Comparison of ENCODE assay signal across 20 mouse cellular contexts in the genomic region with DNA sequence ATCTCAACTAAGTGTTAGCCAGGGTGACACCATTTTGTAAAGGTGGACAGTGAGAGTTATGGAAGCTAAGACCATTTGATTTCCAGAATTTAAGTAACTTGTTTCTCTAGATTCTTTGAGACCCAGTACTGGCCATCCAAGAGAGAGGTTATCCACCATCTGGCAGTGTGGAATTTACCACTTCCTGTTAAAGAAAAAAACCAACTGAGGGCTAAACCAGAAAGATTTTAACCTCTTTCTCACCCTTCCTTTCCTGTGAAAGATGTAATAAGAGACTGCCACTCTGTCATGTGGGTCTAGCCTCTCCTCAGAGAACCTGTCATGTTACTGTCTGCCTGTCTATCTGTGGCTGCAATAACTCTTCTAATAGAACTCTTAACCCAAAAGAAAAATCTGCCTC. TPM values are rescaled to one million over a fixed set of nuclear protein-coding genes. Genes with fewer than 3 reads are reported as not detected.
DNase-seq lines count a peak whose midpoint lies in the region; ATAC-seq and TF ChIP-seq lines count a peak whose summit lies in the region.
"Had no signal": no experiment of that assay in that cellular context is flagged by ENCODE, and none has a peak within 500 bp of the region (broad histone marks: within the 10 kb centered on the region; RNA-seq: fewer than 3 reads in every experiment).

No protein-coding gene starts in this region.

- TF ChIP-seq POLR2A in kidney, adult 2 months (IDR thresholded peaks at IDR 0.05; ENCODE audit: low read depth, low read length) = no peak
- no peak for TF ChIP-seq POLR2A in bone marrow macrophage, adult 2 months (IDR thresholded peaks at IDR 0.05; ENCODE audit: borderline replicate concordance, low read depth, low read length)

- intact Hi-C loops in left cerebral cortex, postnatal 4 days (cut with DNase I) = no loop called here

- H3K4me3 ChIP-seq in kidney, adult 2 months (ENCODE audit: insufficient read depth, low read depth, low read length) = no peak overlapping the region
- no peak overlapping the region for H3K4me3 ChIP-seq in bone marrow macrophage, adult 2 months (ENCODE audit: insufficient read depth, low read length)
- H3K4me3 ChIP-seq: embryonic facial prominence, embryonic 12.5 days; forebrain, embryonic 13.5 days; heart, embryonic 12.5 days; hindbrain, embryonic 15.5 days had no signal

- no peaks in the 10 kb centered on the region for H3K27me3 ChIP-seq in kidney, adult 2 months (replicated peaks; ENCODE audit: control insufficient read depth, insufficient read depth, low read length)
- H3K27me3 ChIP-seq: embryonic facial prominence, embryonic 12.5 days; forebrain, embryonic 13.5 days; heart, embryonic 12.5 days; hindbrain, embryonic 15.5 days had no signal

- no peak for TF ChIP-seq CTCF in kidney, adult 2 months (conservative IDR thresholded peaks at IDR 0.05; ENCODE audit: insufficient read depth, insufficient read length, low read depth, low read length)
- TF ChIP-seq CTCF in bone marrow macrophage, adult 2 months (IDR thresholded peaks at IDR 0.05; ENCODE audit: low read depth, low read length) = no peak

- peaks cover 13% of the 10 kb centered on the region for H3K4me1 ChIP-seq in kidney, adult 2 months (ENCODE audit: control insufficient read depth, insufficient read depth, low read length)
- peaks cover 60% of the 10 kb centered on the region for H3K4me1 ChIP-seq in bone marrow macrophage, adult 2 months (ENCODE audit: control insufficient read depth, insufficient read depth, low read length)
- H3K4me1 ChIP-seq: embryonic facial prominence, embryonic 12.5 days had no signal

- DNase-seq in kidney, adult 2 months = no peak
- no peak for DNase-seq in kidney, adult 8-10 months
- DNase-seq in 3T3-L1 (ENCODE audit: low read depth, low spot score) = peak; percentile 82
- no peak for DNase-seq in left cerebral cortex, postnatal 4 days
- DNase-seq in layer of hippocampus, postnatal 14 days (ENCODE audit: low spot score in 2 of 2) = no peak
- DNase-seq: adrenal gland, postnatal 14 days; cerebellum, adult 18-20 months; cerebellum, postnatal 10 days; gastrocnemius, postnatal 14 days had no signal

- H3K27ac ChIP-seq in kidney, adult 2 months (ENCODE audit: insufficient read depth, low read depth, low read length) = peak overlapping the region; percentile 73
- H3K27ac ChIP-seq in bone marrow macrophage, adult 2 months (ENCODE audit: insufficient read depth, low read depth, low read length) = peak overlapping the region; percentile 59
- H3K27ac ChIP-seq: embryonic facial prominence, embryonic 12.5 days; forebrain, embryonic 13.5 days; hindbrain, embryonic 15.5 days had no signal

- no peaks in the 10 kb centered on the region for H3K36me3 ChIP-seq in kidney, adult 2 months (ENCODE audit: control insufficient read depth, insufficient read depth, low read length)
- H3K36me3 ChIP-seq: embryonic facial prominence, embryonic 12.5 days; heart, embryonic 12.5 days; hindbrain, embryonic 15.5 days had no signal

- ATAC-seq in hematopoietic stem cell, adult 5-6 weeks (replicated peaks in 1 of 2; ENCODE audit: insufficient read depth in 1 of 2, low FRiP score in 2 of 2, low TSS enrichment in 1 of 2, low read depth in 1 of 2, poor library complexity in 2 of 2, severe bottlenecking in 2 of 2) = peak; percentile 55 to 69
- ATAC-seq in erythroid progenitor cell, adult 5-6 weeks (replicated peaks; ENCODE audit: low FRiP score, poor library complexity, severe bottlenecking) = no peak
- ATAC-seq: activated CD4-positive, CD25-positive, alpha-beta regulatory T cell, adult 4 months; CD4-positive, CD25-positive, alpha-beta regulatory T cell, adult 4 months; forebrain, embryonic 13.5 days; intestine, embryonic 16.5 days had no signal

RNA-seq across cellular contexts. Expression of a gene that starts 15.9 kb away (rescaled TPM):
- polyA plus RNA-seq in kidney, adult 2 months (2012; rRNA removed) = 15.4 and 16.0 TPM in 2 replicates
- polyA plus RNA-seq in bone marrow macrophage, adult 2 months (2012; ENCODE audit: insufficient read depth, insufficient read length, missing spikeins) = 18.2 and 24.6 TPM in 2 replicates
- total RNA-seq in hematopoietic stem cell, adult 5-6 weeks (2017) = 99.3 and 101 TPM in 2 replicates
- total RNA-seq in left cerebral cortex, postnatal 4 days (2021) = 100 to 1,000 TPM; 184 to 193 TPM
- 6.7 and 7.2 TPM in 2 replicates for total RNA-seq in erythroid progenitor cell, adult 5-6 weeks (2015; ENCODE audit: low replicate concordance)
- 3.6 and 6.9 TPM in 2 replicates for total RNA-seq in erythroid progenitor cell, adult 5-6 weeks (2017; ENCODE audit: low replicate concordance)
- 100 to 1,000 TPM; 186 to 188 TPM for total RNA-seq in layer of hippocampus, postnatal 14 days (2021)

RNA-seq across cellular contexts. Expression of a gene that starts 26.6 kb away (rescaled TPM):
- polyA plus RNA-seq in kidney, adult 2 months (2012; rRNA removed) = 261 and 276 TPM in 2 replicates
- 16.7 and 18.6 TPM in 2 replicates for polyA plus RNA-seq in bone marrow macrophage, adult 2 months (2012; ENCODE audit: insufficient read depth, insufficient read length, missing spikeins)
- total RNA-seq in hematopoietic stem cell, adult 5-6 weeks (2017) = 2.3 and 2.4 TPM in 2 replicates
- 1 to 10 TPM; 2.6 to 3.4 TPM for total RNA-seq in left cerebral cortex, postnatal 4 days (2021)
- 2.5 TPM in 1 of 2 replicates, not detected in the other for total RNA-seq in erythroid progenitor cell, adult 5-6 weeks (2015; ENCODE audit: low replicate concordance)
- total RNA-seq in erythroid progenitor cell, adult 5-6 weeks (2017; ENCODE audit: low replicate concordance) = 1.6 and 2.1 TPM in 2 replicates
- 1 to 10 TPM; 3.7 to 4.6 TPM for total RNA-seq in layer of hippocampus, postnatal 14 days (2021)
- total RNA-seq: MEL had no signal
- polyA plus RNA-seq: activated CD4-positive, CD25-positive, alpha-beta regulatory T cell, adult 4 months; CD4-positive, CD25-positive, alpha-beta regulatory T cell, adult 4 months had no signal

Comparison
In these comparisons a context has a peak if more than half of its experiments do, and no peak if none do; other contexts are left out.
1. RNA of a gene that starts 15.9 kb away (total RNA-seq): 184 to 193 TPM in left cerebral cortex, postnatal 4 days, 186 to 188 TPM in layer of hippocampus, postnatal 14 days and 99.3 to 101 TPM in hematopoietic stem cell, adult 5-6 weeks; 3.6 to 7.2 TPM in erythroid progenitor cell, adult 5-6 weeks; every median in the first group is over 10 times any median in the second.